In genomic region chr11:3913316-3914108, GRCm38 (mm10) we compare ENCODE assay signal across 8 mouse cellular contexts. TPM values are rescaled to one million over a fixed set of nuclear protein-coding genes. Genes with fewer than 3 reads are reported as not detected.
DNase-seq lines count a peak whose midpoint lies in the region; ATAC-seq lines count a peak whose summit lies in the region.

No protein-coding gene starts in this region.

- H3K9me3 ChIP-seq in intestine, embryonic 15.5 days = no peaks in the 10 kb centered on the region

- peak overlapping the region; percentile 95 for H3K4me2 ChIP-seq in intestine, embryonic 15.5 days (replicated peaks)

- H3K4me1 ChIP-seq in intestine, embryonic 15.5 days (replicated peaks) = peaks cover 23% of the 10 kb centered on the region

- H3K36me3 ChIP-seq in intestine, embryonic 15.5 days = no peaks in the 10 kb centered on the region

- H3K4me3 ChIP-seq in intestine, embryonic 15.5 days (replicated peaks) = peak overlapping the region; percentile 62

- peak; percentile 88 for ATAC-seq in intestine, embryonic 15.5 days

- H3K27me3 ChIP-seq in intestine, embryonic 15.5 days (replicated peaks) = peaks cover 10% of the 10 kb centered on the region

- peak; percentile 93 for DNase-seq in adrenal gland, adult 8-10 months
- DNase-seq in embryo, embryonic 11.5 days (ENCODE audit: low read depth, low spot score) = peak; percentile 72
- DNase-seq in gastrocnemius, postnatal 36 days = peak; percentile 89 to 92
- peak; percentile 94 to 97 for DNase-seq in left cerebral cortex, postnatal 25 days (ENCODE audit: low spot score in 2 of 2)
- peak; percentile 85 for DNase-seq in mesoderm, embryonic 11.5 days (ENCODE audit: low read depth, low spot score)
- peak; percentile 97 for DNase-seq in right cerebral cortex, postnatal 25 days
- peak; percentile 90 to 95 for DNase-seq in urinary bladder, postnatal 36 days (ENCODE audit: low spot score in 2 of 2)

- H3K9ac ChIP-seq in intestine, embryonic 15.5 days = peak overlapping the region; percentile 43

- under 1% methylated on average over 65 of the region's 65 CpGs for WGBS in intestine, embryonic 15.5 days

- H3K27ac ChIP-seq in intestine, embryonic 15.5 days = peak overlapping the region; percentile 22; the same call in 1 of the 2 replicates

- intact Hi-C loops in gastrocnemius, postnatal 36 days (cut with DNase I) = loop anchor here (2.0 kb wide), 1 partner anchor 31 kb away; no protein-coding TSS in a partner anchor
- intact Hi-C loops in left cerebral cortex, postnatal 25 days (cut with DNase I) = loop anchor here (1.0 kb wide), 1 partner anchor 18 kb away; the partner anchor contains the start of genes 4921536K21Rik and Dusp18

RNA-seq across cellular contexts. Expression of gene Slc35e4, which starts 1.0 kb away (rescaled TPM):
- total RNA-seq in adrenal gland, adult 8-10 months (2022) = 10 to 100 TPM in 2 of 4 experiments, 1 to 10 TPM in 2; 5.9 to 15.5 (median 10.2) TPM
- total RNA-seq in gastrocnemius, postnatal 36 days (2021) = 10 to 100 TPM; 20.4 to 21.2 TPM
- 3.2 and 3.4 TPM in 2 replicates for polyA plus RNA-seq in intestine, embryonic 15.5 days (2015; fragmentation: Nextera tagmentation; extraction: Ambion mirVana)
- total RNA-seq in left cerebral cortex, postnatal 25 days (2021) = 10 to 100 TPM; 17.9 to 20.5 TPM

RNA-seq across cellular contexts. Expression of gene Tcn2, which starts 18.4 kb away (rescaled TPM):
- 100 to 1,000 TPM; 129 to 145 (median 137) TPM for total RNA-seq in adrenal gland, adult 8-10 months (2022)
- 10 to 100 TPM; 15.3 to 15.5 TPM for total RNA-seq in gastrocnemius, postnatal 36 days (2021)
- 57.5 and 63.7 TPM in 2 replicates for polyA plus RNA-seq in intestine, embryonic 15.5 days (2015; fragmentation: Nextera tagmentation; extraction: Ambion mirVana)
- 10 to 100 TPM; 19.6 to 20.4 TPM for total RNA-seq in left cerebral cortex, postnatal 25 days (2021)

RNA-seq across cellular contexts. Expression of gene Dusp18, which starts 18.5 kb away (rescaled TPM):
- total RNA-seq in adrenal gland, adult 8-10 months (2022) = 1 to 10 TPM; 4.7 to 9.3 (median 6.6) TPM
- 10 to 100 TPM in 1 of 2 experiments, 1 to 10 TPM in 1; 5.9 to 11.4 TPM for total RNA-seq in gastrocnemius, postnatal 36 days (2021)
- 6.4 and 7.0 TPM in 2 replicates for polyA plus RNA-seq in intestine, embryonic 15.5 days (2015; fragmentation: Nextera tagmentation; extraction: Ambion mirVana)
- total RNA-seq in left cerebral cortex, postnatal 25 days (2021) = 10 to 100 TPM; 28.8 to 32.5 TPM

RNA-seq across cellular contexts. Expression of gene 4921536K21Rik, which starts 18.6 kb away (rescaled TPM):
- under 1 TPM; 0.56 to 0.81 (median 0.70) TPM for total RNA-seq in adrenal gland, adult 8-10 months (2022)
- total RNA-seq in gastrocnemius, postnatal 36 days (2021) = under 1 TPM; 0.10 to 0.13 TPM
- 0.27 and 0.29 TPM in 2 replicates for polyA plus RNA-seq in intestine, embryonic 15.5 days (2015; fragmentation: Nextera tagmentation; extraction: Ambion mirVana)
- total RNA-seq in left cerebral cortex, postnatal 25 days (2021) = under 1 TPM; 0.25 to 0.39 TPM

RNA-seq across cellular contexts. Expression of gene Osbp2, which starts 49.8 kb away (rescaled TPM):
- total RNA-seq in adrenal gland, adult 8-10 months (2022) = 1 to 10 TPM; 2.1 to 7.4 (median 3.7) TPM
- under 1 TPM; 0.30 to 0.66 TPM for total RNA-seq in gastrocnemius, postnatal 36 days (2021)
- polyA plus RNA-seq in intestine, embryonic 15.5 days (2015; fragmentation: Nextera tagmentation; extraction: Ambion mirVana) = 0.50 and 1.1 TPM in 2 replicates
- 100 to 1,000 TPM; 133 TPM for total RNA-seq in left cerebral cortex, postnatal 25 days (2021)

Comparison
In these comparisons a context has a peak if more than half of its experiments do, and no peak if none do; other contexts are left out.
1. Peak in every context shown above with its lines: DNase-seq, ATAC-seq, H3K4me3 ChIP-seq and H3K27ac ChIP-seq.
2. RNA of gene Tcn2, which starts 18.4 kb away (total RNA-seq): 129 to 145 TPM in adrenal gland, adult 8-10 months; 19.6 to 20.4 TPM in left cerebral cortex, postnatal 25 days and 15.3 to 15.5 TPM in gastrocnemius, postnatal 36 days; every median in the first group is over 4 times any median in the second.